Comparison of ENCODE assay signal across 9 mouse cellular contexts in the genomic region with DNA sequence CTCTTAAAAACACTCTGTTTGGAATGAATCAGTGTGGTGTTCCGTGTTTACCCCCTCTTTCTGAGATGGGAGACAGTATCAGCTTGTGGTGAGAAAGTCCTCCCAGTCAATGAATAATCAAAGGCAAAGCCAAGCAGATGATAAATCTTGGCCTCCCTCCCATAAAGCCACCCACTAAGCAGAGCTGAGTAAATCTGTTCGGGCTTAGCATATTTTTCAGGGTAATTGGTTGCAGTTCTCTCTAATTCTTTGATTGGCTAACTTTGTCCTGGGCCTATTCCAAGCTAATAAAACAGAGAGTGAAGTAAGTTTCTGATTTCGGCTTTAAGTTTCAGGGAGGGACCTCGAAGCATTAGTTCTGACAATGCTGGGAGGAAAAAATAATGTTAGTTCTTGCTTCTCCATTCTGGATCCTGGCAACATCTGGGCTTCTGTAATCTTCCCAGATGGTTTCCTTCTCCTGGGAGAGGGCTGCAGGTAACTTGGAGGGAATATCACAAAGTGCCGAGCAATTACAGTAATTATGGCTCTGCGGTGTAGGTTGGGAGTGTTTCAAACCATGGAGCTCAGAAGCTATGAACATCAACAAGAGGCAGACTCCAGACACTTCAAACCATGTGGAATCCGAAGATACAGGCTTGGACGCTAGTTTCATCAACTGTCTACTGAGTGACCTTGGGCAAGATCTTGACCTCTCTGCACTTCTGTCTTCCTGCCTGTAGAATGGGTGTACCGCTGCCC.
DNase-seq lines count a peak whose midpoint lies in the region; ATAC-seq lines count a peak whose summit lies in the region.
"Had no signal": no experiment of that assay in that cellular context is flagged by ENCODE, and none has a peak within 500 bp of the region (broad histone marks: within the 10 kb centered on the region; RNA-seq: fewer than 3 reads in every experiment).

No protein-coding gene starts in this region.

- ATAC-seq in frontal cortex, adult (ENCODE audit: low TSS enrichment) = peak; percentile 67

- DNase-seq in frontal cortex, postnatal 25 days (ENCODE audit: low spot score in 2 of 2) = no peak
- DNase-seq in urinary bladder, postnatal 14 days (ENCODE audit: low spot score) = peak; percentile 29
- no peak for DNase-seq in urinary bladder, postnatal 36 days (ENCODE audit: low spot score in 2 of 2)
- peak; percentile 46 for DNase-seq in left cerebral cortex, adult 11 months (ENCODE audit: low spot score)
- no peak for DNase-seq in embryo, embryonic 10 days (ENCODE audit: low spot score)
- DNase-seq in testis, postnatal 10 days (ENCODE audit: low spot score) = no peak
- no peak for DNase-seq in lung, postnatal 36 days
- DNase-seq: kidney, adult 11 months had no signal

Comparison
In these comparisons a context has a peak if more than half of its experiments do, and no peak if none do; other contexts are left out.
1. DNase-seq: peak in urinary bladder, postnatal 14 days (single experiment) and left cerebral cortex, adult 11 months (single experiment); none in frontal cortex, postnatal 25 days (0 of 2), urinary bladder, postnatal 36 days (0 of 2), embryo, embryonic 10 days (single experiment), testis, postnatal 10 days (single experiment) and lung, postnatal 36 days (single experiment).